Mouse (Mus musculus): ENCODE measurements around the gene Frmpd1.

GRCm38 (mm10) chr4:45198296-45198695 lies 13.6 kb downstream of the Frmpd1 start:
- TF ChIP-seq CTCF (IDR thresholded peaks at IDR 0.05; ENCODE audit: low read depth, low read length) (no peak), GATA1 (IDR thresholded peaks at IDR 0.05; ENCODE audit: borderline replicate concordance, low read length) (no peak), POLR2AphosphoS5 (IDR thresholded peaks at IDR 0.05; ENCODE audit: insufficient replicate concordance, low read depth, low read length) (no peak)
